Mouse (Mus musculus) myocyte (in vitro differentiated cells): ENCODE measurements around the gene Rbm47. TPM values are rescaled to one million over a fixed set of nuclear protein-coding genes. Genes with fewer than 3 reads are reported as not detected.
"Not testable (repeated sequence)": the region's sequence is repeated elsewhere in the genome, so short reads cannot be mapped to it uniquely, and the experiment has no call there.

ENCODE experiments used
- H3K27me3 ChIP-seq: one replicate; pipeline ENCODE4 v1.6.1; 2011; ENCODE audit not compliant: control insufficient read depth, insufficient read depth, insufficient read length
- H3K36me3 ChIP-seq: one replicate; pipeline ENCODE4 v1.6.1; 2011; ENCODE audit not compliant: control insufficient read depth, insufficient read depth
- H3K4me2 ChIP-seq: one replicate; pipeline ENCODE4 v1.6.1; 2011; ENCODE audit warnings: low read depth, control low read depth
- H3K4me3 ChIP-seq: one replicate; pipeline ENCODE4 v1.5.1; 2011; ENCODE audit warnings: mild to moderate bottlenecking, control low read depth, moderate library complexity
- H3K79me2 ChIP-seq: one replicate; pipeline ENCODE4 v1.6.1; 2011; ENCODE audit not compliant: control insufficient read depth, insufficient read depth
- H3ac ChIP-seq: one replicate; pipeline ENCODE4 v1.6.1; 2011; ENCODE audit not compliant: control insufficient read depth, insufficient read length
- CEBPB ChIP-seq: IDR thresholded peaks from 2 replicates; pipeline ENCODE4 v1.6.1; 2011; ENCODE audit warnings: mild to moderate bottlenecking, moderate library complexity; ENCODE audit not compliant: poor library complexity, insufficient read depth, severe bottlenecking
- E2F4 ChIP-seq: IDR thresholded peaks from one replicate; pipeline ENCODE4 v1.6.1; 2011; ENCODE audit warnings: mild to moderate bottlenecking, control low read depth, moderate library complexity; ENCODE audit not compliant: insufficient read depth
- MAX ChIP-seq: IDR thresholded peaks from one replicate; pipeline ENCODE4 v1.6.1; 2011; ENCODE audit warnings: low read depth, mild to moderate bottlenecking, control low read depth
- MYOD1 ChIP-seq, 3 experiments: IDR thresholded peaks; one replicate each; pipeline ENCODE4 v1.6.1; 2011; ENCODE audit warnings: control low read depth in 2 of 3, low read depth in 2 of 3, mild to moderate bottlenecking in 2 of 3, moderate library complexity in 1 of 3; ENCODE audit not compliant: insufficient read length in 2 of 3, control insufficient read depth in 1 of 3
- MYOG ChIP-seq, 3 experiments: IDR thresholded peaks; one replicate each; pipeline ENCODE4 v1.6.1; 2011; ENCODE audit warnings: control low read depth in 2 of 3, low read depth in 2 of 3, mild to moderate bottlenecking in 2 of 3; ENCODE audit not compliant: insufficient read length in 2 of 3, control insufficient read depth in 1 of 3, insufficient read depth in 1 of 3
- POLR2A ChIP-seq: IDR thresholded peaks from one replicate; pipeline ENCODE4 v1.6.1; 2011; ENCODE audit warnings: low read depth, mild to moderate bottlenecking, control low read depth, moderate library complexity; ENCODE audit not compliant: insufficient read length
- POLR2AphosphoS2 ChIP-seq: IDR thresholded peaks from one replicate; pipeline ENCODE4 v1.6.1; 2011; ENCODE audit warnings: low read depth, control low read depth; ENCODE audit not compliant: insufficient read length
- REST ChIP-seq: IDR thresholded peaks from one replicate; pipeline ENCODE4 v1.6.1; 2011; ENCODE audit warnings: mild to moderate bottlenecking, control low read depth, moderate library complexity; ENCODE audit not compliant: insufficient read depth, insufficient read length
- SRF ChIP-seq: IDR thresholded peaks from one replicate; pipeline ENCODE4 v1.6.1; 2011; ENCODE audit warnings: low read depth; ENCODE audit not compliant: control insufficient read depth, insufficient read length
- TCF12 ChIP-seq: IDR thresholded peaks from one replicate; pipeline ENCODE4 v1.6.1; 2011; ENCODE audit warnings: mild to moderate bottlenecking, control low read depth; ENCODE audit not compliant: poor library complexity, insufficient read depth, severe bottlenecking
- TCF3 ChIP-seq: IDR thresholded peaks from one replicate; pipeline ENCODE4 v1.6.1; 2011; ENCODE audit warnings: low read depth, control low read depth; ENCODE audit not compliant: insufficient read length
- USF1 ChIP-seq: IDR thresholded peaks from one replicate; pipeline ENCODE4 v1.6.1; 2011; ENCODE audit warnings: low read depth, mild to moderate bottlenecking, control low read depth, moderate library complexity
- polyA plus RNA-seq: library from polyadenylated mRNA; unstranded; fragments of >200 nt; fragmentation: generic; extraction: Trizol; gene quantifications from one replicate; pipeline ENCODE4 v1.2.1, GENCODE M21; 2012; ENCODE audit warnings: missing spikeins

The Rbm47 gene
- polyA plus RNA-seq, 1 experiment, result 0.10 TPM

- H3K36me3 ChIP-seq, result no peaks in the 10 kb centered on the region
- no peak overlapping the region for H3K4me3 ChIP-seq
- no peak overlapping the region for H3ac ChIP-seq
- TF ChIP-seq MYOD1 (IDR thresholded peaks at IDR 0.05; ENCODE audit: control insufficient read depth in 1 of 3, insufficient read length in 2 of 3, low read depth in 2 of 3) (no peak), E2F4 (no peak), POLR2A (no peak), USF1 (no peak), REST (no peak), MYOG (IDR thresholded peaks at IDR 0.05; ENCODE audit: control insufficient read depth in 1 of 3, insufficient read depth in 1 of 3, insufficient read length in 2 of 3, low read depth in 2 of 3) (no peak), MAX (no peak), CEBPB (no peak), TCF3 (no peak), TCF12 (no peak), POLR2AphosphoS2 (no peak), SRF (no peak)
- H3K4me2 ChIP-seq, result no peak overlapping the region
- no peaks in the 10 kb centered on the region for H3K79me2 ChIP-seq
- H3K27me3 ChIP-seq, result no peaks in the 10 kb centered on the region
Observed at GRCm38 (mm10) chr5:65994643-65995042, 178.3 kb downstream of the Rbm47 start.

- Histone ChIP-seq H3K4me3 (no peak overlapping the region), H3K79me2 (no peaks in the 10 kb centered on the region), H3K36me3 (no peaks in the 10 kb centered on the region), H3K4me2 (peak overlapping the region; percentile 59), H3K27me3 (no peaks in the 10 kb centered on the region), H3ac (no peak overlapping the region)
- TF ChIP-seq MYOD1 (IDR thresholded peaks at IDR 0.05; ENCODE audit: control insufficient read depth in 1 of 3, insufficient read length in 2 of 3, low read depth in 2 of 3) (no peak), POLR2A (peak; percentile 20)
Observed at GRCm38 (mm10) chr5:65991191-65991590, 181.7 kb downstream of the Rbm47 start.

GRCm38 (mm10) chr5:65987004-65987403 lies 185.9 kb downstream of the Rbm47 start:
- not testable (repeated sequence) for H3K27me3 ChIP-seq, H3K4me2 ChIP-seq, H3K36me3 ChIP-seq, H3K79me2 ChIP-seq, H3K4me3 ChIP-seq, H3ac ChIP-seq

GRCm38 (mm10) chr5:65986426-65986825 lies 186.5 kb downstream of the Rbm47 start:
- TF ChIP-seq CEBPB (no peak), MYOD1 (IDR thresholded peaks at IDR 0.05; ENCODE audit: control insufficient read depth in 1 of 3, insufficient read length in 2 of 3, low read depth in 2 of 3) (no peak), TCF12 (no peak), REST (no peak), MAX (no peak), POLR2AphosphoS2 (no peak), SRF (no peak), E2F4 (no peak), USF1 (no peak), TCF3 (no peak), POLR2A (no peak)
- Histone ChIP-seq H3K4me2 (no peak overlapping the region), H3K27me3 (no peaks in the 10 kb centered on the region), H3K4me3 (no peak overlapping the region), H3K36me3 (no peaks in the 10 kb centered on the region), H3K79me2 (no peaks in the 10 kb centered on the region), H3ac (no peak overlapping the region)

- H3K36me3 ChIP-seq, result no peaks in the 10 kb centered on the region
- no peaks in the 10 kb centered on the region for H3K79me2 ChIP-seq
- no peaks in the 10 kb centered on the region for H3K27me3 ChIP-seq
- H3K4me3 ChIP-seq, result no peak overlapping the region
- H3K4me2 ChIP-seq, result no peak overlapping the region
- H3ac ChIP-seq, result no peak overlapping the region
- no peak for TF ChIP-seq CEBPB
- no peak for TF ChIP-seq REST
- no peak for TF ChIP-seq MAX
- TF ChIP-seq MYOD1 (IDR thresholded peaks at IDR 0.05; ENCODE audit: control insufficient read depth in 1 of 3, insufficient read length in 2 of 3, low read depth in 2 of 3), result no peak
- no peak for TF ChIP-seq MYOG (IDR thresholded peaks at IDR 0.05; ENCODE audit: control insufficient read depth in 1 of 3, insufficient read depth in 1 of 3, insufficient read length in 2 of 3, low read depth in 2 of 3)
- no peak for TF ChIP-seq USF1
- TF ChIP-seq TCF3, result no peak
- TF ChIP-seq SRF, result no peak
- no peak for TF ChIP-seq POLR2A
- TF ChIP-seq POLR2AphosphoS2, result no peak
Observed at GRCm38 (mm10) chr5:65975731-65976130, 197.2 kb downstream of the Rbm47 start.

- no peak overlapping the region for H3K4me3 ChIP-seq
- H3K36me3 ChIP-seq, result no peaks in the 10 kb centered on the region
- TF ChIP-seq CEBPB, result no peak
- no peak for TF ChIP-seq REST
- no peak for TF ChIP-seq MYOG (IDR thresholded peaks at IDR 0.05; ENCODE audit: control insufficient read depth in 1 of 3, insufficient read depth in 1 of 3, insufficient read length in 2 of 3, low read depth in 2 of 3)
- no peak for TF ChIP-seq POLR2AphosphoS2
- TF ChIP-seq MAX, result no peak
- TF ChIP-seq USF1, result no peak
- no peak for TF ChIP-seq MYOD1 (IDR thresholded peaks at IDR 0.05; ENCODE audit: control insufficient read depth in 1 of 3, insufficient read length in 2 of 3, low read depth in 2 of 3)
- no peaks in the 10 kb centered on the region for H3K79me2 ChIP-seq
- H3ac ChIP-seq, result no peak overlapping the region
- no peak overlapping the region for H3K4me2 ChIP-seq
- no peaks in the 10 kb centered on the region for H3K27me3 ChIP-seq
Observed at GRCm38 (mm10) chr5:65973189-65973588, 199.7 kb downstream of the Rbm47 start.
